Mouse (Mus musculus): ENCODE measurements at regions not wholly inside any gene's neighbourhood (a gene's known extent, or its start where the extent isn't known, plus 50 kb on each side); places are given as distances from the start of the nearest gene placed in this dataset.

GRCm38 (mm10) chr1:75826202-75826601 lies 280.1 kb downstream of the Slc4a3 start:
- no peak for TF ChIP-seq GATA1 (IDR thresholded peaks at IDR 0.05; ENCODE audit: borderline replicate concordance, low read length)
- TF ChIP-seq FLI1 (IDR thresholded peaks at IDR 0.05; ENCODE audit: low read length): no peak
